Mouse (Mus musculus): ENCODE measurements around the gene Gpx3.
A peak's percentile ranks its signal among the peaks of the same experiment; 100 is the strongest.
"Not testable (repeated sequence)": the region's sequence is repeated elsewhere in the genome, so short reads cannot be mapped to it uniquely, and the experiment has no call there.

Gpx3 gene

GRCm38 (mm10) chr11:54881051-54881474 lies 21.2 kb upstream of the Gpx3 start:
- peak; percentile 58 for DNase-seq (ENCODE audit: low spot score)

- DNase-seq (ENCODE audit: low spot score): peak; percentile 76
Measured at GRCm38 (mm10) chr11:54882671-54883070, 19.6 kb upstream of the Gpx3 start.

- DNase-seq (ENCODE audit: low spot score): no peak
Measured at GRCm38 (mm10) chr11:54884197-54884828, 17.9 kb upstream of the Gpx3 start.

- DNase-seq (ENCODE audit: low spot score): peak; percentile 95
Measured at GRCm38 (mm10) chr11:54884937-54885336, 17.3 kb upstream of the Gpx3 start.

- no peak for DNase-seq (ENCODE audit: low spot score)
Measured at GRCm38 (mm10) chr11:54885406-54885805, 16.8 kb upstream of the Gpx3 start.

- DNase-seq (ENCODE audit: low spot score): no peak
Measured at GRCm38 (mm10) chr11:54887927-54888326, 14.3 kb upstream of the Gpx3 start.

GRCm38 (mm10) chr11:54891341-54891740 lies 10.9 kb upstream of the Gpx3 start:
- DNase-seq (ENCODE audit: low spot score): no peak

- DNase-seq (ENCODE audit: low spot score): no peak
Measured at GRCm38 (mm10) chr11:54892091-54892490, 10.2 kb upstream of the Gpx3 start.

- no peak for DNase-seq (ENCODE audit: low spot score)
Measured at GRCm38 (mm10) chr11:54894589-54894988, 7.7 kb upstream of the Gpx3 start.

GRCm38 (mm10) chr11:54896646-54897045 lies 5.6 kb upstream of the Gpx3 start:
- DNase-seq (ENCODE audit: low spot score): not testable (repeated sequence)

- DNase-seq (ENCODE audit: low spot score): no peak
Measured at GRCm38 (mm10) chr11:54897470-54897869, 4.8 kb upstream of the Gpx3 start.

GRCm38 (mm10) chr11:54899657-54900056 lies 2.6 kb upstream of the Gpx3 start:
- no peak for DNase-seq (ENCODE audit: low spot score)

GRCm38 (mm10) chr11:54903339-54903738 lies 1.1 kb downstream of the Gpx3 start:
- DNase-seq (ENCODE audit: low spot score): no peak

- DNase-seq (ENCODE audit: low spot score): no peak
Measured at GRCm38 (mm10) chr11:54903940-54904706, 1.9 kb downstream of the Gpx3 start.

GRCm38 (mm10) chr11:54905086-54905485 lies 2.8 kb downstream of the Gpx3 start:
- no peak for DNase-seq (ENCODE audit: low spot score)

GRCm38 (mm10) chr11:54905931-54906330 lies 3.7 kb downstream of the Gpx3 start:
- no peak for DNase-seq (ENCODE audit: low spot score)

GRCm38 (mm10) chr11:54906466-54906865 lies 4.2 kb downstream of the Gpx3 start:
- DNase-seq (ENCODE audit: low spot score): no peak

- DNase-seq (ENCODE audit: low spot score): no peak
Measured at GRCm38 (mm10) chr11:54907259-54907658, 5.0 kb downstream of the Gpx3 start.

- no peak for DNase-seq (ENCODE audit: low spot score)
Measured at GRCm38 (mm10) chr11:54909273-54909672, 7.0 kb downstream of the Gpx3 start.

- DNase-seq (ENCODE audit: low spot score): no peak
Measured at GRCm38 (mm10) chr11:54910081-54910665, 7.9 kb downstream of the Gpx3 start.

- DNase-seq (ENCODE audit: low spot score): no peak
Measured at GRCm38 (mm10) chr11:54911201-54911600, 8.9 kb downstream of the Gpx3 start.

GRCm38 (mm10) chr11:54911671-54912502 lies 9.6 kb downstream of the Gpx3 start:
- no peak for DNase-seq (ENCODE audit: low spot score)

Measured in adipocyte (in vitro differentiated cells).